Mouse (Mus musculus) limb, embryonic 12.5 days (tissue): Measurements from ENCODE around the gene Cops7b. TPM values are rescaled to one million over a fixed set of nuclear protein-coding genes. Genes with fewer than 3 reads are reported as not detected.

Source experiments
- ATAC-seq: fragments of 200-750 bp; cut with Nextera tagmentation; 2 replicates; pipeline ENCODE4 v1.8.0; 2017; ENCODE audit warnings: low read depth, moderate TSS enrichment; ENCODE audit not compliant: insufficient number of reproducible peaks, insufficient read depth, low FRiP score, low TSS enrichment
- H3K27ac ChIP-seq: fragments of 300-500 bp; sonication (generic); 2 replicates; pipeline ENCODE4 v1.5.1; 2016; ENCODE audit warnings: mild to moderate bottlenecking, moderate library complexity
- H3K27me3 ChIP-seq: fragments of 300-500 bp; sonication (generic); 2 replicates; pipeline ENCODE4 v1.6.1; 2016; ENCODE audit warnings: mild to moderate bottlenecking, moderate library complexity
- H3K36me3 ChIP-seq: fragments of 300-500 bp; sonication (generic); 2 replicates; pipeline ENCODE4 v1.6.1; 2016; ENCODE audit warnings: mild to moderate bottlenecking, moderate library complexity
- H3K4me1 ChIP-seq: fragments of 300-500 bp; sonication (generic); replicated peaks from 2 replicates; pipeline ENCODE4 v1.6.1; 2016
- H3K4me2 ChIP-seq: fragments of 300-500 bp; sonication (generic); 2 replicates; pipeline ENCODE4 v1.6.1; 2016; ENCODE audit warnings: mild to moderate bottlenecking, moderate library complexity
- H3K4me3 ChIP-seq: fragments of 300-500 bp; sonication (generic); replicated peaks from 2 replicates; pipeline ENCODE4 v1.5.1; 2016; ENCODE audit warnings: mild to moderate bottlenecking
- H3K9ac ChIP-seq: fragments of 300-500 bp; sonication (generic); replicated peaks from 2 replicates; pipeline ENCODE4 v1.6.1; 2016; ENCODE audit warnings: mild to moderate bottlenecking, moderate library complexity
- H3K9me3 ChIP-seq: fragments of 300-500 bp; sonication (generic); 2 replicates; pipeline ENCODE4 v1.6.1; 2016; ENCODE audit warnings: mild to moderate bottlenecking, moderate library complexity
- WGBS: fragments of 180-500 bp; shearing (Covaris S2); methylation state at CpG from one replicate; pipeline ENCODE4 v1.1.7; 2016; 5-methylcytosine and 5-hydroxymethylcytosine counted together
- polyA plus RNA-seq: library from polyadenylated mRNA; unstranded; fragments of >200 nt; fragmentation: Nextera tagmentation; extraction: Ambion mirVana; gene quantifications from 2 replicates; pipeline ENCODE4 v1.2.1, GENCODE M21; 2016

Gene Cops7b
- polyA plus RNA-seq, 1 experiment from 2014 or later = 59.2 TPM

GRCm38 (mm10) chr1:86596512-86596911, 13.8 kb downstream of the Cops7b start:
- no peak overlapping the region for H3K4me3 ChIP-seq
- H3K4me2 ChIP-seq = no peak overlapping the region
- no peaks in the 10 kb centered on the region for H3K9me3 ChIP-seq
- H3K36me3 ChIP-seq = peaks cover 94% of the 10 kb centered on the region
- no peak overlapping the region for H3K9ac ChIP-seq
- H3K27ac ChIP-seq = no peak overlapping the region
- 91% methylated on average over 6 of the region's 6 CpGs for WGBS
- ATAC-seq = no peak
- H3K4me1 ChIP-seq = peaks cover 6% of the 10 kb centered on the region; the same call in 1 of the 2 replicates
- no peaks in the 10 kb centered on the region for H3K27me3 ChIP-seq

DNA sequence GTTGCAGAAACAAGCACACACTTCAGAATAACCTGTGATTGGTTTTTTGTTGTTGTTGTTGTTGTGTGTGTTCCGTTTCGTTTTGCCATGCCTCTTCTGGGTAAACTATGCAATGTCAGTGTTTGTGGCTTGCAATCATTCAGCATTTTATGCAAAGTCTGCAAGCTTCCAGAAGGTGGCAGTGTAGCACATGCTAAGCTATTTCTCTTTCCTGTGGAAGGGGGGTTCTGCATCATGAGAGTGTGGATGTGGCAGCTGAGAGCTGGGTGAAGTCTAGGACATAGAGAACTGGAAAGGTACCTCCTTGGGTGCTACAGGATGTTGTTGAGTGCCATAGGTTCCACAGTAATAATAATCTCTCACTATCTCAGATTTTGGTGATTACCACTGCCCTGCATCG, 15.8 kb downstream of the Cops7b start:
- Histone ChIP-seq H3K36me3 (peaks cover 95% of the 10 kb centered on the region), H3K27me3 (no peaks in the 10 kb centered on the region), H3K4me1 (peaks cover 6% of the 10 kb centered on the region; the same call in 1 of the 2 replicates), H3K9ac (no peak overlapping the region), H3K9me3 (no peaks in the 10 kb centered on the region), H3K27ac (no peak overlapping the region), H3K4me3 (no peak overlapping the region), H3K4me2 (no peak overlapping the region)
- 73% methylated on average over 3 of the region's 3 CpGs for WGBS
- ATAC-seq = no peak; the same call in 1 of the 2 replicates

DNA sequence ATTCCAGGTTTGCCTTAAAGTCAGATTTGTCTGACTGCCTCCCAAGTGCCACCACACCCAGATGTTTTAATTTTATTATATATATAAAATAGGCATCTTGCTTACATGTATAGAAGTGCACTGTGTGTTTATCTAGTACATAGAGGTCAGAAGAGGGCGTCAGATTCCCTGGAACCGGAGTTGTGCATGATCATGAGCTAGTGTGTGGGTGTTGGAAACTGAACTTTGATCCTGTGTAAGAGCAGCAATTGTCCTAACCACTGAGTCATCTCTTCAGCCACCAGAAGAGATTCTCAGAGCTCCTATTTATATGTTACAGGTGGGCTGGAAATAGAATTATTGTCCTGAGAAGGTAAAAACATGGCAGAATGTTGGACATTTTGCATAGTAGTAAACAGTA, 17.4 kb downstream of the Cops7b start:
- Histone ChIP-seq H3K9me3 (no peaks in the 10 kb centered on the region; the same call in 1 of the 2 replicates), H3K9ac (no peak overlapping the region), H3K4me2 (no peak overlapping the region), H3K4me3 (no peak overlapping the region), H3K4me1 (peaks cover 6% of the 10 kb centered on the region; the same call in 1 of the 2 replicates), H3K27ac (no peak overlapping the region), H3K27me3 (no peaks in the 10 kb centered on the region), H3K36me3 (peaks cover 98% of the 10 kb centered on the region)
- ATAC-seq = no peak
- WGBS = 87% methylated on average over 2 of the region's 2 CpGs

DNA sequence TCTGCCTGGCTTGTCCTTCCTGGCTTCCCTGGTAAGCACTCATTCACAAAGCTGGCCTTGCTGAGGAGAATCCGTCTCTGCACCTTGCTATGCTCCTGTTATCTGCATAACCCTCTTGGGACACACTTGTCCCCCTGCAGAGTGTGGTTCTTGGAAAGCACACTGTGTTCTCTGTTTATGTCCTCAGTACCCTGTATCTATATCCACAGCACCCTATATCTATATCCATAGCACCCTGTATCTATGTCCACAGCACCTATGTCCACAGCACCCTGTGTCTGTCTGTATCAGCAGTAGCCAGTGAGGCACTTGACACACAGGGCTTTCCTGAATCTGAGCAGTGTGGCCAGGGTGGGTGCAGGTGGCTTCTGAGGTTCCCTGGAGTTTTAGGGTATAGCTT, 28.2 kb downstream of the Cops7b start:
- no peak overlapping the region for H3K9ac ChIP-seq
- no peak for ATAC-seq
- H3K27ac ChIP-seq = no peak overlapping the region
- H3K4me1 ChIP-seq = no peaks in the 10 kb centered on the region
- peaks cover 39% of the 10 kb centered on the region for H3K36me3 ChIP-seq
- WGBS = 85% methylated on average over 1 of the region's 1 CpGs
- no peak overlapping the region for H3K4me3 ChIP-seq
- no peaks in the 10 kb centered on the region for H3K9me3 ChIP-seq
- H3K4me2 ChIP-seq = no peak overlapping the region
- H3K27me3 ChIP-seq = no peaks in the 10 kb centered on the region

DNA sequence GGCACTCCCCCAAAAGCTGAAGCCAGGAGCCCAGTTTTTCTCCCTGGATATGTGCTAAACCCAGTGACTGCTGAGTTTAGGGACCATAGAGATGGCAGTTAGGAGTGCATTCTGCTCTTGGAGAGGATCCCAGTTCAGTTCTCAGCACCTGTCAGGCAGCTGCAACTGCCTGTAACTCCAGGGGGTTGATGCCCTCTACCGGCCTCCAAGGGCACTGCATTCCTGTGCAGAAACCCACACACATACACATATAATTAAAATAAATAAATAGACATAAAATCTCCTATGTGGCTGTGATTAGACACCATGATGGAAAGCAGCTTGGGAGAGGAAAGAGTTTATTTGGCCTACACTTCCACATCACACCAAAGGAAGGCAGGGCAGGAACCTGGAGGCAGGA, 29.4 kb downstream of the Cops7b start:
- Histone ChIP-seq H3K36me3 (peaks cover 31% of the 10 kb centered on the region), H3K27me3 (no peaks in the 10 kb centered on the region), H3K4me2 (no peak overlapping the region), H3K4me3 (no peak overlapping the region), H3K27ac (no peak overlapping the region), H3K4me1 (no peaks in the 10 kb centered on the region), H3K9ac (no peak overlapping the region), H3K9me3 (no peaks in the 10 kb centered on the region)
- 67% methylated on average over 1 of the region's 1 CpGs for WGBS
- no peak for ATAC-seq

- H3K9ac ChIP-seq = no peak overlapping the region
- no peak overlapping the region for H3K4me2 ChIP-seq
- H3K27ac ChIP-seq = no peak overlapping the region
- no peaks in the 10 kb centered on the region for H3K9me3 ChIP-seq
- peaks cover 10% of the 10 kb centered on the region for H3K36me3 ChIP-seq
- H3K4me3 ChIP-seq = no peak overlapping the region
- no peaks in the 10 kb centered on the region for H3K4me1 ChIP-seq
- no peaks in the 10 kb centered on the region for H3K27me3 ChIP-seq
- ATAC-seq = no peak
These were observed 31.6 kb downstream of the Cops7b start for GRCm38 (mm10) chr1:86614269-86614668.

DNA sequence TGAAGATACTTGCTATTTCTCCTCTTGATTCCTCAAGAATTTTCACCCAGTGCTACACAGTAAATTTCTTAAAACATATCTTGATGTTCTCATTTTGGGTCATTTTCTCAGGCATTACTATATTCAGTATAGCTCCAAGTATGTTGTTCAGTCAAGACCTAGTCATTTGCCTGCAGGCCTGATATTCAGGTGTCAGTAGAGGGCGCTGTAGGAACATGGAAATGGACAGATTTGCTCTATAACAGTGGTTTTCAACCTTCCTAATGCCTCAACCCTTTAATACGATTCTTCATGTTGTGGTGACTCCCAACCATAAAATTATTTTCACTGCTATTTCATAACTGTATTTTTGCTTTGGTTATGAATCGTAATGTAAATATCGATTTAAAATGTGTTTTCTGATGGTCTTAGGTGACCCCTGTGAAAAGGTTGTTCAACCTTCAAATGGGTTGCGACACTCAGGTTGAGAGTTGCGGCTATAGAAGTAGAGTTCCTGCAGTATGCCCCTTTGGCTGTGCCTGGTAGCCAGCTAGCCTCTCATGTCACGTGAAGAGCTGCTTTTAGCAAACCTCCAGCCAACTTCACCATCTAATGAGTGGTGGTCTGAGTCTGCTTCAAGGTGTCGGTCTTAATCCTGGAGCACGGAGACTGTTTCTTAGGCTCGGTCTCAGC, 35.9 kb downstream of the Cops7b start:
- Histone ChIP-seq H3K9me3 (no peaks in the 10 kb centered on the region), H3K9ac (no peak overlapping the region), H3K4me1 (peaks cover 4% of the 10 kb centered on the region; the same call in 1 of the 2 replicates), H3K4me3 (no peak overlapping the region), H3K27ac (no peak overlapping the region), H3K36me3 (no peaks in the 10 kb centered on the region), H3K27me3 (no peaks in the 10 kb centered on the region), H3K4me2 (no peak overlapping the region)
- 59% methylated on average over 10 of the region's 10 CpGs for WGBS
- 0 out of 2 replicates have a peak, but pooled peaks have one; percentile 27 for ATAC-seq

GRCm38 (mm10) chr1:86622296-86622695, 39.6 kb downstream of the Cops7b start:
- Histone ChIP-seq H3K9ac (no peak overlapping the region), H3K27ac (no peak overlapping the region), H3K4me3 (no peak overlapping the region), H3K27me3 (no peaks in the 10 kb centered on the region), H3K9me3 (no peaks in the 10 kb centered on the region), H3K4me1 (peaks cover 6% of the 10 kb centered on the region; the same call in 1 of the 2 replicates), H3K4me2 (no peak overlapping the region), H3K36me3 (no peaks in the 10 kb centered on the region)
- ATAC-seq = no peak
- 73% methylated on average over 2 of the region's 2 CpGs for WGBS

- no peaks in the 10 kb centered on the region for H3K36me3 ChIP-seq
- no peaks in the 10 kb centered on the region for H3K27me3 ChIP-seq
- peak overlapping the region; percentile 8; the same call in 1 of the 2 replicates for H3K4me2 ChIP-seq
- H3K9me3 ChIP-seq = no peaks in the 10 kb centered on the region
- no peak overlapping the region for H3K9ac ChIP-seq
- no peak overlapping the region for H3K27ac ChIP-seq
- no peak for ATAC-seq
- peaks cover 7% of the 10 kb centered on the region for H3K4me1 ChIP-seq
- no peak overlapping the region for H3K4me3 ChIP-seq
- 25% methylated on average over 16 of the region's 16 CpGs for WGBS
These were observed 40.6 kb downstream of the Cops7b start for GRCm38 (mm10) chr1:86623001-86624000.

DNA sequence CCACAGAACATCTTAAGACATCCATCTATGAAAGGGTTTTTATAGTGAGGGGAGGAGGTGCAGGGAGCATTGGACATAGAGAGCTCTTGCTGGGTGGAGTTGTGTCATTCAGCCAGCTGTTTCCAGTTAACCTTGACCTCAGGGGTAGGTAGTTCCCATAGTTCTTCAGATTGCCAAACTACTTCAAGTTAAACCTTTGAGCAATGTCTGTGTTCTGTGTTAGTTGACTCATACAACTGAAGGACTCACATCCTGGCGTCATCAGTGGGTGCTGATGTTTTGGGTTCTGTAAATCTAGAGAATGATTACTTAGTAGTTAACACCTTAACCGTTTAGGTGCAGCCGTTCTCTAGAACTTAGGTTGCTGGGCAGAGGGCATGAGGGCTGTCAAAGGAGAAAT, 45.6 kb downstream of the Cops7b start:
- H3K36me3 ChIP-seq = no peaks in the 10 kb centered on the region
- no peak overlapping the region for H3K4me3 ChIP-seq
- no peaks in the 10 kb centered on the region; the same call in 1 of the 2 replicates for H3K27me3 ChIP-seq
- H3K4me1 ChIP-seq = peaks cover 6% of the 10 kb centered on the region
- WGBS = 44% methylated on average over 3 of the region's 3 CpGs
- H3K9me3 ChIP-seq = no peaks in the 10 kb centered on the region
- no peak for ATAC-seq
- H3K9ac ChIP-seq = no peak overlapping the region
- H3K4me2 ChIP-seq = no peak overlapping the region
- no peak overlapping the region for H3K27ac ChIP-seq

DNA sequence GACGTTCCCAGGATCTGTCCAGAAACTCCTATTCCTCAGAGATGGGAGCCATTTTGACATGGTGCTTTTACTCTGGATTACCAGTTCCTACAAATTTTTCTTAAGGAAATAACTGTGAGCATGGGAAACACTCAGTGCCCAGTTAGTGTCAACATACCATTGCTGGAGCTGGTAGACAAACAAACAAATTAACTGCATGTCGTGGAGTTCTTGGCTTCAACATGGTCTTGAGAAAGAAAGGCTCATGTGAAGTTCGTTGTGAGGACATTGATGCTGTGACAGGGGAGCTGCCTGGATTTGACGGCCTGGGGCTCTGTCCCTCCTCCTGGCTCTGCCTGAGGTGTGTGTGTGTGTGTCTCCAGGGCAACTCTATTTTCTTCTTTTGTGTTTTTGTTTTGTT, 47.2 kb downstream of the Cops7b start:
- Histone ChIP-seq H3K36me3 (no peaks in the 10 kb centered on the region), H3K9ac (no peak overlapping the region), H3K27ac (no peak overlapping the region), H3K4me3 (no peak overlapping the region), H3K4me1 (peaks cover 9% of the 10 kb centered on the region), H3K9me3 (no peaks in the 10 kb centered on the region), H3K27me3 (no peaks in the 10 kb centered on the region; the same call in 1 of the 2 replicates), H3K4me2 (no peak overlapping the region)
- ATAC-seq = no peak
- 58% methylated on average over 4 of the region's 4 CpGs for WGBS
